Mouse (Mus musculus) heart, postnatal 14 days (tissue): ENCODE data around the gene Gm21988. TPM values are rescaled to one million over a fixed set of nuclear protein-coding genes. Genes with fewer than 3 reads are reported as not detected.

Experiments used
- DNase-seq, 2 experiments: peaks; one replicate each; pipeline ENCODE4 v3.0.0; 2021 to 2022
- intact Hi-C: fragments of 180-260 bp; cut with DNase I; formaldehyde crosslinking; loops from one replicate; pipeline ENCODE4 v1.15.1; 2025
- microRNA-seq, 2 experiments: library from miRNA; unstranded; fragments of <30 nt; microRNA quantifications; one replicate each; pipeline ENCODE4 v1.2.0; 2021 to 2022
- total RNA-seq, 2 experiments: library from RNA; stranded (reverse); gene quantifications; 2 replicates each; pipeline ENCODE4 v1.2.3; 2021

Gene Gm21988
- total RNA-seq, 2 experiments from 2014 or later, result 3.1 to 3.2 TPM

GRCm38 (mm10) chr11:70199107-70199506, 40.5 kb downstream of the Gm21988 start:
- DNase-seq, result no peak

GRCm38 (mm10) chr11:70198332-70198731, 41.3 kb downstream of the Gm21988 start:
- intact Hi-C loops, result no loop called here
- no peak for DNase-seq

More at GRCm38 (mm10) chr11:70199107-70199506, 40.5 kb downstream of the Gm21988 start:
- intact Hi-C loops, result no loop called here

- intact Hi-C loops, result no loop called here
- DNase-seq, result no peak
These were observed 46.0 kb downstream of the Gm21988 start for GRCm38 (mm10) chr11:70193354-70194285.

GRCm38 (mm10) chr11:70192157-70192556, 47.5 kb downstream of the Gm21988 start:
- intact Hi-C loops, result no loop called here
- DNase-seq, result no peak

GRCm38 (mm10) chr11:70191188-70191587, 48.4 kb downstream of the Gm21988 start:
- intact Hi-C loops, result no loop called here
- no peak for DNase-seq

- DNase-seq, result no peak
- intact Hi-C loops, result no loop called here
These were observed 50.1 kb downstream of the Gm21988 start for GRCm38 (mm10) chr11:70189319-70190134.

Small RNA genes within 50 kb of the gene (microRNA-seq; reads per million reads assigned to microRNA genes)
- gene Mir195a (1,263 to 2,121 reads per million in 2 experiments), gene Mir497 (0 reads per million in 2 experiments), gene Mir497b (0 reads per million in 2 experiments)

Other genes starting within 250 kb of the Gm21988 start
- gene Gabarap, start 248.7 kb downstream of the Gm21988 start, total RNA-seq, result 100 to 1,000 TPM; 249 to 257 TPM
- gene Phf23, start 244.1 kb downstream of the Gm21988 start, total RNA-seq, result 10 to 100 TPM; 27.4 to 31.5 TPM
- gene Dvl2, start 239.2 kb downstream of the Gm21988 start, total RNA-seq, result 1 to 10 TPM; 7.2 to 9.2 TPM
- gene Acadvl, start 224.4 kb downstream of the Gm21988 start, total RNA-seq, result 1,000 to 10,000 TPM; 1,350 to 1,353 TPM
- 10 to 100 TPM; 10.4 to 11.2 TPM for gene Dlg4, start 222.9 kb downstream of the Gm21988 start, total RNA-seq
- gene Asgr1, start 185.7 kb downstream of the Gm21988 start, total RNA-seq, result not detected
- under 1 TPM in 1 of 2 experiments, not detected in 1; 0.45 TPM for gene Asgr2, start 147.2 kb downstream of the Gm21988 start, total RNA-seq
- gene Mgl2, start 109.5 kb downstream of the Gm21988 start, total RNA-seq, result 1 to 10 TPM; 2.2 to 2.7 TPM
- gene Clec10a, start 83.6 kb downstream of the Gm21988 start, total RNA-seq, result 1 to 10 TPM; 1.7 to 2.2 TPM
- under 1 TPM; 0.76 to 0.90 TPM for gene Slc16a11, start 27.1 kb downstream of the Gm21988 start, total RNA-seq
- 1 to 10 TPM; 4.2 to 5.8 TPM for gene Slc16a13, start 18.8 kb downstream of the Gm21988 start, total RNA-seq
- gene Bcl6b, start 10.0 kb downstream of the Gm21988 start, total RNA-seq, result 10 to 100 TPM; 26.1 to 32.5 TPM
- 10 to 100 TPM; 34.7 to 38.4 TPM for gene 0610010K14Rik, start 1.9 kb downstream of the Gm21988 start, total RNA-seq
- gene Rnasek, start within 50 bp of the Gm21988 start, total RNA-seq, result 10 to 100 TPM; 89.0 to 96.3 TPM
- 1 to 10 TPM; 2.7 to 3.1 TPM for gene Alox12, start 15.5 kb upstream of the Gm21988 start, total RNA-seq
- under 1 TPM; 0.14 to 0.44 TPM for gene Alox12e, start 82.8 kb upstream of the Gm21988 start, total RNA-seq
- 1 to 10 TPM; 5.2 to 8.1 TPM for gene Alox15, start 112.2 kb upstream of the Gm21988 start, total RNA-seq
- 10 to 100 TPM; 19.8 to 22.9 TPM for gene Pelp1, start 170.2 kb upstream of the Gm21988 start, total RNA-seq
- gene Arrb2, start 192.8 kb upstream of the Gm21988 start, total RNA-seq, result 10 to 100 TPM; 13.8 to 17.0 TPM
- gene Med11, start 212.1 kb upstream of the Gm21988 start, total RNA-seq, result 1 to 10 TPM; 7.3 to 8.5 TPM
- gene Zmynd15, start 219.6 kb upstream of the Gm21988 start, total RNA-seq, result 1 to 10 TPM; 2.9 to 4.7 TPM
- gene Cxcl16, start 220.2 kb upstream of the Gm21988 start, total RNA-seq, result 1 to 10 TPM; 7.3 to 9.5 TPM